Mouse (Mus musculus): ENCODE results near the gene Prune1. TPM values are rescaled to one million over a fixed set of nuclear protein-coding genes. Genes with fewer than 3 reads are reported as not detected.

Gene Prune1
- total and polyA plus RNA-seq, 3 experiments, result 8.4 to 9.1 (median 8.5) TPM

DNA sequence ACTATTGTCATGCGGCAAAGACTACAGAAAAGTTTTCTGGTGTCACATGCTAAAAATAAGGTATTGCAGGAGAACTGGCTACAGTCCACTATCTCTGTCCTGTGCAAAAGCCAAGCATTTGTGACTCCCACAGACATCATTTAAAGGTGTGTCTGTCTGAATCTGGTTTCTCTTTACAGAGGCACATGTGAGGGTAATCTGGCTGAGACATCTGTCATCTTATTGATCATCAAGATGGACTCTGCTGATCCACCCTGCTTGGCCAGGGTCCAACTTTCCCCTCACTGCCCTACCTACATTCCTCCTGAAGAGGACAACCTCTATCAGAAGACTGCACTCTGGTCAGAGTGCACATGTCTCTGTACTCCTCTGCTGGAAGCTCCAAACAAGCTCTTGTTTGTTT, 4.7 kb downstream of the Prune1 start:
- Histone ChIP-seq H3K4me1 (ENCODE audit: control insufficient read depth in 1 of 2, insufficient read depth in 2 of 2) (peaks cover 0 to 32% of the 10 kb centered on the region in 2 experiments; a peak in 3 of 4 replicates), H3K9me3 (replicated peaks; ENCODE audit: low read length) (no peaks in the 10 kb centered on the region), H3K27me3 (replicated peaks) (no peaks in the 10 kb centered on the region), H3K79me2 (replicated peaks; ENCODE audit: control insufficient read depth, extremely low read depth, insufficient read depth, poor library complexity, severe bottlenecking) (0 out of 2 replicates have a peak, but pooled peaks cover 2% of the 10 kb centered on the region), H3K27ac (ENCODE audit: insufficient read depth, low read depth) (no peak overlapping the region), H3K36me3 (replicated peaks in 1 of 2; ENCODE audit: control insufficient read depth in 1 of 2, insufficient read depth in 1 of 2, low read length in 1 of 2) (peaks cover 0 to 12% of the 10 kb centered on the region in 2 experiments), H3K4me2 (ENCODE audit: insufficient read depth, low read depth, poor library complexity, severe bottlenecking) (no peak overlapping the region), H3K9ac (ENCODE audit: insufficient read depth, low read depth) (no peak overlapping the region), H3K4me3 (replicated peaks in 1 of 3; ENCODE audit: low read depth in 2 of 3, low read length in 2 of 3, poor library complexity in 1 of 3) (no peak overlapping the region)
- no peak for TF ChIP-seq MAZ (IDR thresholded peaks at IDR 0.05; ENCODE audit: low read depth, low read length)
- TF ChIP-seq JUN (IDR thresholded peaks at IDR 0.05; ENCODE audit: insufficient read depth, low read depth, low read length), result no peak
- TF ChIP-seq MYC (IDR thresholded peaks at IDR 0.05; ENCODE audit: low read depth, low read length), result no peak
- TF ChIP-seq POLR2AphosphoS2 (IDR thresholded peaks at IDR 0.05; ENCODE audit: low read depth, low read length), result no peak
- TF ChIP-seq PAX5 (IDR thresholded peaks at IDR 0.05; ENCODE audit: low read length), result no peak
- no peak for TF ChIP-seq ZC3H11A (IDR thresholded peaks at IDR 0.05; ENCODE audit: low read depth, low read length)
- TF ChIP-seq IRF4 (IDR thresholded peaks at IDR 0.05; ENCODE audit: low read depth, low read length), result no peak
- no peak for TF ChIP-seq E2F4 (IDR thresholded peaks at IDR 0.05; ENCODE audit: insufficient replicate concordance, low read depth, low read length)
- no peak for TF ChIP-seq BHLHE40 (IDR thresholded peaks at IDR 0.05; ENCODE audit: low read depth, low read length)
- no peak for TF ChIP-seq RCOR1 (conservative IDR thresholded peaks at IDR 0.05; ENCODE audit: low read depth, low read length)
- no peak for TF ChIP-seq ELF1 (IDR thresholded peaks at IDR 0.05; ENCODE audit: low read depth, low read length)
- no peak for TF ChIP-seq EP300 (IDR thresholded peaks at IDR 0.05; ENCODE audit: low read length)
- TF ChIP-seq MEF2A (IDR thresholded peaks at IDR 0.05; ENCODE audit: borderline replicate concordance, low read depth, low read length), result no peak
- TF ChIP-seq USF1 (IDR thresholded peaks at IDR 0.05; ENCODE audit: low read depth, low read length), result no peak
- TF ChIP-seq TCF12 (IDR thresholded peaks at IDR 0.05; ENCODE audit: low read depth, low read length), result no peak
- TF ChIP-seq GABPA (IDR thresholded peaks at IDR 0.05; ENCODE audit: insufficient replicate concordance, low read depth, low read length), result no peak
- TF ChIP-seq SMC3 (IDR thresholded peaks at IDR 0.05; ENCODE audit: low read depth, low read length), result no peak
- in situ Hi-C loops (cut with MboI; ENCODE audit: low pct_ligation_motif_present, low pct_unique_long_range_greater_than_20kb, low sequenced_read_pairs), result no loop called here
- dilution Hi-C loops (cut with MboI; ENCODE audit: extremely low pct_ligation_motif_present, extremely low pct_unique_long_range_greater_than_20kb, low sequenced_read_pairs), result no loop called here
- no peak for DNase-seq (ENCODE audit: extremely low read depth)

DNA sequence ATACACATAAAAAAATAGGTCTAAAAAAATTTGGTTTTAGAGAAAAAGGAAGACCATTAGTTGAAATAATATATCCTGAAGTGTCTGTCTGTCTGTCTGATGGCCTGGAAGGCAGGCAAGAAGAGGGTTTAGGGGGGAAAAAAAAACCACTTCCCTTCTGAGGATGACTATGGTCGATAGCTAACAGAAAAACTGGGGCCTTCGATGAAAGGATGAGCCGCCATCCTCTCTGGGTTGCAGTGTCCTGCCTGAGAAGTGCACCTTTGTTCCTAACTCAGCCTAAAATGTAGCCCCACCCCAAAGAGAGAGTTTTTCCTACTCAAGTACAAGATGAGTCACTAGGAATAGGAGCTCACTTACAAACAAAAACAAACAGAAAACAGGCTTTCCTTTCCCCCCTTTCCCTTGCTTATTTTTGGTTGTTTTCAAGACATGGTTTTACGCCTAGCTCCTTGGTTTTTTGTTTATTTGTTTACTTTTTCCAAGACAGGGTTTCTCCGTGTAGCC, 5.4 kb downstream of the Prune1 start:
- no peak overlapping the region for H3K4me3 ChIP-seq (replicated peaks in 1 of 3; ENCODE audit: low read depth in 2 of 3, low read length in 2 of 3, poor library complexity in 1 of 3)
- H3K36me3 ChIP-seq (replicated peaks in 1 of 2; ENCODE audit: control insufficient read depth in 1 of 2, insufficient read depth in 1 of 2, low read length in 1 of 2), result peaks cover 0 to 14% of the 10 kb centered on the region in 2 experiments
- no peaks in the 10 kb centered on the region for H3K27me3 ChIP-seq (replicated peaks)
- TF ChIP-seq ELF1 (IDR thresholded peaks at IDR 0.05; ENCODE audit: low read depth, low read length) (no peak), NRF1 (IDR thresholded peaks at IDR 0.05; ENCODE audit: low read depth, low read length) (no peak), TCF12 (IDR thresholded peaks at IDR 0.05; ENCODE audit: low read depth, low read length) (no peak), NELFE (IDR thresholded peaks at IDR 0.05; ENCODE audit: low read depth, low read length) (no peak), MEF2A (IDR thresholded peaks at IDR 0.05; ENCODE audit: borderline replicate concordance, low read depth, low read length) (no peak), MXI1 (IDR thresholded peaks at IDR 0.05; ENCODE audit: low read depth, low read length) (no peak), BHLHE40 (IDR thresholded peaks at IDR 0.05; ENCODE audit: low read depth, low read length) (no peak), PAX5 (IDR thresholded peaks at IDR 0.05; ENCODE audit: low read length) (no peak), RAD21 (IDR thresholded peaks at IDR 0.05; ENCODE audit: low read depth, low read length) (no peak), JUND (conservative IDR thresholded peaks at IDR 0.05; ENCODE audit: low read depth, low read length) (no peak), GABPA (IDR thresholded peaks at IDR 0.05; ENCODE audit: insufficient replicate concordance, low read depth, low read length) (no peak), IRF4 (IDR thresholded peaks at IDR 0.05; ENCODE audit: low read depth, low read length) (no peak)
- no peak overlapping the region for H3K27ac ChIP-seq (ENCODE audit: insufficient read depth, low read depth)
- no peaks in the 10 kb centered on the region for H3K9me3 ChIP-seq (replicated peaks; ENCODE audit: low read length)
- no peak overlapping the region for H3K9ac ChIP-seq (ENCODE audit: insufficient read depth, low read depth)
- DNase-seq (ENCODE audit: extremely low read depth), result no peak
- H3K79me2 ChIP-seq (replicated peaks; ENCODE audit: control insufficient read depth, extremely low read depth, insufficient read depth, poor library complexity, severe bottlenecking), result 0 out of 2 replicates have a peak, but pooled peaks cover 2% of the 10 kb centered on the region
- dilution Hi-C loops (cut with MboI; ENCODE audit: extremely low pct_ligation_motif_present, extremely low pct_unique_long_range_greater_than_20kb, low sequenced_read_pairs), result no loop called here
- peaks cover 0 to 32% of the 10 kb centered on the region in 2 experiments; a peak in 3 of 4 replicates for H3K4me1 ChIP-seq (ENCODE audit: control insufficient read depth in 1 of 2, insufficient read depth in 2 of 2)
- H3K4me2 ChIP-seq (ENCODE audit: insufficient read depth, low read depth, poor library complexity, severe bottlenecking), result no peak overlapping the region
- in situ Hi-C loops (cut with MboI; ENCODE audit: low pct_ligation_motif_present, low pct_unique_long_range_greater_than_20kb, low sequenced_read_pairs), result no loop called here
